Mouse (Mus musculus): Measurements from ENCODE around the gene Bcan.

The Bcan gene

GRCm38 (mm10) chr3:88000181-88000580 is at the start of gene Bcan:
TSS of gene Bcan (minus strand) at chr3:88000230.
- in situ Hi-C loops (cut with MseI, MboI), result no loop called here

GRCm38 (mm10) chr3:88049532-88049931 is 49.5 kb upstream of the Bcan start:
- in situ Hi-C loops (cut with MseI, MboI), result no loop called here

GRCm38 (mm10) chr3:88042661-88043421 is 42.8 kb upstream of the Bcan start, which contains the start of gene Gpatch4:
TSS of gene Gpatch4 (plus strand) at chr3:88043108.
- in situ Hi-C loops (cut with MseI, MboI), result no loop called here

- in situ Hi-C loops (cut with MseI, MboI), result no loop called here
Observed at GRCm38 (mm10) chr3:88035561-88036293, 35.7 kb upstream of the Bcan start.

- in situ Hi-C loops (cut with MseI, MboI), result no loop called here
Observed at GRCm38 (mm10) chr3:88033506-88033905, 33.5 kb upstream of the Bcan start.

GRCm38 (mm10) chr3:88030608-88031395 is 30.8 kb upstream of the Bcan start:
- in situ Hi-C loops (cut with MseI, MboI), result no loop called here

- in situ Hi-C loops (cut with MseI, MboI), result no loop called here
Observed at GRCm38 (mm10) chr3:88027434-88028186, 27.6 kb upstream of the Bcan start, which contains the start of gene Hapln2. TSS of gene Hapln2 (minus strand) at chr3:88027583.

GRCm38 (mm10) chr3:88026823-88027222 is 26.8 kb upstream of the Bcan start:
- in situ Hi-C loops (cut with MseI, MboI), result no loop called here

- in situ Hi-C loops (cut with MseI, MboI), result no loop called here
Observed at GRCm38 (mm10) chr3:88023192-88024074, 23.4 kb upstream of the Bcan start.

- in situ Hi-C loops (cut with MseI, MboI), result no loop called here
Observed at GRCm38 (mm10) chr3:88022322-88023191, 22.5 kb upstream of the Bcan start.

GRCm38 (mm10) chr3:88010634-88011265 is 10.7 kb upstream of the Bcan start:
- in situ Hi-C loops (cut with MseI, MboI), result no loop called here

GRCm38 (mm10) chr3:88005822-88006786 is 6.1 kb upstream of the Bcan start:
- in situ Hi-C loops (cut with MseI, MboI), result loop anchor here in 1 of 2 experiments (5.0 kb wide), 1 partner anchor 66 kb away; no protein-coding TSS in a partner anchor

- in situ Hi-C loops (cut with MseI, MboI), result no loop called here
Observed at GRCm38 (mm10) chr3:88002291-88002976, 2.4 kb upstream of the Bcan start.

- in situ Hi-C loops (cut with MseI, MboI), result no loop called here
Observed at GRCm38 (mm10) chr3:88000816-88001595, 976 bp upstream of the Bcan start.

- in situ Hi-C loops (cut with MseI, MboI), result no loop called here
Observed at GRCm38 (mm10) chr3:87999243-87999895, 661 bp downstream of the Bcan start.

GRCm38 (mm10) chr3:87998747-87999146 is 1.3 kb downstream of the Bcan start:
- in situ Hi-C loops (cut with MseI, MboI), result no loop called here

Measured in mouse trophoblast stem cell (cell line).